Mouse (Mus musculus): Measurements from ENCODE around the gene D5Ertd579e. TPM values are rescaled to one million over a fixed set of nuclear protein-coding genes. Genes with fewer than 3 reads are reported as not detected.

Gene D5Ertd579e
- 21.9 and 25.3 TPM in 2 replicates for polyA plus RNA-seq (2015; fragmentation: Nextera tagmentation; extraction: Ambion mirVana)

DNA sequence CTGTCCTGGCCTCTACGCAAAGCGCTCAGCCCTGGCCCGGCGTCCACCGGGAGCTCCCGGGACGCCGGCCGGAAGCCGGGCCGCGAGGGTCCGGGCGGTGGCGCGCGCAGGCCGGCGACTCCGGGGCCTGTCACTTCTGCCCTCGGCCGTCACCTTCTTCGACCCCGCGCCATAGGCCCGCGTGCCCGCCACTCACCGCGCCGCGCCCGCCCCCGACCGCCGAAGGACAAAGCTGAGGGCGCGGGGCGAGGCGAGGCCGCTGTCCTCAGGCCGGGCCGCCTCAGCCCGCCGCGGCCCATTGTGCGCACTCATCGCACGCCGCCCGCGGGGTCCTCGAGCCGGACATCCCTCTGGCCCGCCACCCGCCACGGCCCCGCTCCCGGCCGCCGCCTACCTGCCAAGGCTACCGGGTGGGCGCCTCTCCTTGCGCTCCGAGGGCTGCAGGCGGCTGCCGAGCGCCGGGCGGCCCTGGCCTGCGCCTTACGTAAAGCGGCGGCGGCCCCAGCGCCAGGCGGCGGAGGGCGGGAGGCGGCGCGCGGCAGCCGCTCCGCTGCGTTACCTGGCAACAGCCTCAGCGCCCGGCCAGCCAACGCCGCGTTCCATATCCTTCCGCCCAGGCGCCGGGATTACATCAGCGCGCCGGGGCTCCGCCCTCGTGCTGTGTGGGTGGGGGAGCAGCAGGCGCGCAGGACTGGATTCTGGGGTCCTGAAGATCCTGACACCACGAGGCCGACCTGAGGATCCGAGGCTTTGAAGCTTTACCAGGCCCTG is at the start of gene D5Ertd579e:
TSS of gene D5Ertd579e (minus strand) at position 564 of the 771 bp plus-strand sequence.
- peak; percentile 89 for DNase-seq
- peak within 1 kb of the TSS; percentile 95 for H3K9ac ChIP-seq
- WGBS (ENCODE audit: insufficient replicate concordance), result under 1% methylated on average over 86 of the region's 104 CpGs
- peaks cover 16% of the 10 kb centered on the region for H3K36me3 ChIP-seq
- peak within 1 kb of the TSS; percentile 94 for H3K27ac ChIP-seq
- ATAC-seq (ENCODE audit: low read depth), result peak; percentile 89
- H3K4me1 ChIP-seq (replicated peaks), result peaks cover 76% of the 10 kb centered on the region
- H3K4me2 ChIP-seq, result peak within 1 kb of the TSS; percentile 91
- 0 out of 2 replicates have a peak, but pooled peaks cover 5% of the 10 kb centered on the region for H3K27me3 ChIP-seq
- H3K4me3 ChIP-seq (replicated peaks), result peak within 1 kb of the TSS; percentile 88
- no peaks in the 10 kb centered on the region for H3K9me3 ChIP-seq (replicated peaks)

DNA sequence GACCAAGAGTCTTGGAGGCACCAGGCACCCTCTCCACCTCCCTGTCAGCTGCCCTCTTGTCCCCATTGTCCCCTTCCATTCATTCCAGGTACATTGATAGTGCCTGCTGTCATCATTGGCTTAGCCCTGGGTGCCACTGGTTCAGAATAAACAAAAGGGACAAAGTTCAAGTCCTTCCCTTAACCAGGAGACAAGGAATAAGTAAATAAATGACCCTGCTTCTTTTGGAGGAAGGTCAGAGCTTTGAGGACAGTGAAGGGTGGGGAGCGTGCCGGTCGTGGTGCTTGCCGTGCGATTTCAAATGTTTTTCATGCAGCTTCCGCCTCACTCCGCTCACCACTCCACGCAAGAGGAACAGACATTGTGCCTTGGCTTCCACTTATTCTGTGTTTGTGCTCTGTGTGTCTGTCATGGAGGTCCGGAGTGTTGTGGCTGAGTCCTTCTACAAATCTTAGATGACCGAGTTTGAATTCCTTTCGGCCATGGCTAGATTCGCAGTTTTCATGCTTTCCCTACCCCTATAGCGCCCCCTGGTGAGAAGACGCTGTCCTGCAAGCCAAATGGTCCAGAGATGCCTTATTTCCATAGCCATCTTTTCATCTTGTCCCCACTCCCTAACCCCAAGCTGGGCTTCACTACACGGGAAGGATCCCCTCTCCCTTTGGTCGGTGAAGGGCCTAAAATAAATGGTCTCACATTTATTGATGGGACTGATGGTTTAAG is 46.5 kb upstream of the D5Ertd579e start:
- Histone ChIP-seq H3K4me3 (replicated peaks) (no peak overlapping the region), H3K4me1 (replicated peaks) (peaks cover 66% of the 10 kb centered on the region), H3K27ac (no peak overlapping the region), H3K36me3 (peaks cover 4% of the 10 kb centered on the region; the same call in 1 of the 2 replicates), H3K4me2 (peak overlapping the region; percentile 49), H3K9me3 (replicated peaks) (no peaks in the 10 kb centered on the region), H3K9ac (0 out of 2 replicates have a peak overlapping the region, but pooled peaks have one; percentile 23), H3K27me3 (peaks cover 8% of the 10 kb centered on the region)
- ATAC-seq (ENCODE audit: low read depth) (no peak), DNase-seq (peak; percentile 68)
- WGBS (ENCODE audit: insufficient replicate concordance), result 42% methylated on average over 16 of the region's 16 CpGs

DNA sequence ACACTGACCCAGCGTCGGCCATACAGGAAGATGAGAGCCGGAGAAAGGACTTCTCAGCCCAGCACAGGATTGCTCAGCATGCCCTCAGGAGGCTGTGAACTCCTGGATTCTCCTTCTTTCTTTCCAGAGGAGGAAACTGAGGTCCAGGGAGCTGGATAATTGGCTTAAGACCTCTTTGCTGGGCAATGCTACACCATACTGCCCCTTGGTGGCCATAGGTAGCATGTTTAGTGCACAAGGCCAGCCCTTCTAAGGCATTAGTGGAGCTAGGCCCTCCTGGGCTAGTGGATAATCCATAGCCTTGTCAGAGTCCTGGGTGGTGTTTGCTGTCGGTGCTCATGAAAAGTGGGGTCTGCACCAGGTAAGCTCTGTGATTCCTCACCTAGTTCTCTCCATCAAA is 44.0 kb upstream of the D5Ertd579e start:
- no peak overlapping the region for H3K4me3 ChIP-seq (replicated peaks)
- peak overlapping the region; percentile 98 for H3K27ac ChIP-seq
- no peaks in the 10 kb centered on the region for H3K36me3 ChIP-seq
- no peak for ATAC-seq (ENCODE audit: low read depth)
- H3K4me2 ChIP-seq, result no peak overlapping the region
- H3K9ac ChIP-seq, result peak overlapping the region; percentile 61
- no peaks in the 10 kb centered on the region for H3K9me3 ChIP-seq (replicated peaks)
- 53% methylated on average over 4 of the region's 4 CpGs for WGBS (ENCODE audit: insufficient replicate concordance)
- peaks cover 8% of the 10 kb centered on the region for H3K27me3 ChIP-seq
- H3K4me1 ChIP-seq (replicated peaks), result peaks cover 71% of the 10 kb centered on the region
- peak; percentile 55 for DNase-seq

GRCm38 (mm10) chr5:36738799-36739615 is 43.2 kb upstream of the D5Ertd579e start:
- WGBS (ENCODE audit: insufficient replicate concordance), result 67% methylated on average over 16 of the region's 16 CpGs
- peaks cover 78% of the 10 kb centered on the region for H3K4me1 ChIP-seq (replicated peaks)

DNA sequence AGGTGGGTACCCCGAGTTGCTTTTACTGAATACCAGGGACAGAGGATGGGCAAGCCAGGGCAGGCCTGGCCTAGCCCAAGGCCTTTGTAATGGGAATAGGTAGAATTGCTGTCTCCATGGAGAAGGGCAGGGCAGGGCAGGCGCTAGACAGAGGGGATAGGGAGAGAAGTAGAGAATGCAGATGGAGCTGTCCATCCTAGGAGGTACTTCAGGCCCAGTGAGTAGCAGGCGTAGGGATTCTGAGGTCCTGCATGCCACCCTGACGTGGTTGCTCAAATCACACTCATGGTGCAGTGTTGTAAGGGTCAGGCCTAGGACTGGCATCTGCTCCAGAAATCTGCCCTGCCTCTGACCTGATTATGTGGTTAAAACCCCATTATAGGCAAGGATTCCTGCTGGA is 41.9 kb upstream of the D5Ertd579e start:
- Histone ChIP-seq H3K36me3 (no peaks in the 10 kb centered on the region), H3K4me1 (replicated peaks) (peaks cover 90% of the 10 kb centered on the region), H3K4me2 (peak overlapping the region; percentile 75), H3K4me3 (replicated peaks) (no peak overlapping the region), H3K9me3 (replicated peaks) (no peaks in the 10 kb centered on the region), H3K27me3 (peaks cover 8% of the 10 kb centered on the region), H3K9ac (peak overlapping the region; percentile 68), H3K27ac (peak overlapping the region; percentile 98)
- WGBS (ENCODE audit: insufficient replicate concordance), result 67% methylated on average over 4 of the region's 4 CpGs
- DNase-seq (no peak), ATAC-seq (ENCODE audit: low read depth) (no peak)

More at GRCm38 (mm10) chr5:36738799-36739615, 43.2 kb upstream of the D5Ertd579e start:
- H3K9me3 ChIP-seq (replicated peaks), result no peaks in the 10 kb centered on the region
- H3K36me3 ChIP-seq, result no peaks in the 10 kb centered on the region
- no peak overlapping the region for H3K4me3 ChIP-seq (replicated peaks)
- H3K27ac ChIP-seq, result peak overlapping the region; percentile 98
- ATAC-seq (ENCODE audit: low read depth) (no peak), DNase-seq (no peak)
- H3K4me2 ChIP-seq, result peak overlapping the region; percentile 75
- peak overlapping the region; percentile 61 for H3K9ac ChIP-seq
- peaks cover 8% of the 10 kb centered on the region for H3K27me3 ChIP-seq

DNA sequence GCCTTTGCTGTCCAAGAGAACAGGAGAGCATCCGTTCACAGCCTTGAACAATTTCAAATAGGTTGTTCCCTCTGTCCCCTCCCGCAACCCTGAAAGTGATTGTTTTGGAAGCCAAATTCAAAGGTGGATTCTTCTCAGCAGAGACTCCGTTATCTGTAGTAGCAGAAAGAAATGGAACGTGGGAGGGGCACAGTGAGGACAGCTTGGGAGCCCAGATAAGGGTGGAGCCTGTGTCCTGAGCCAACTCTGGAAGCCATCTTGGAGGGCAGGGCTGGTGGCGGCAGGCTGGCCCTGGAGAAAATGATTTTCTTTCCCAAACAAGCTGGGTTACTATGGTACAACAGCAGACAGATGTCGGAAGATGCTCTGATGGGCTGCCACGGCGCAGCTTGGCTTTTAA is 40.2 kb upstream of the D5Ertd579e start:
- Histone ChIP-seq H3K4me1 (replicated peaks) (peaks cover 97% of the 10 kb centered on the region), H3K4me3 (replicated peaks) (peak overlapping the region; percentile 44), H3K4me2 (peak overlapping the region; percentile 75), H3K27ac (peak overlapping the region; percentile 98), H3K9me3 (replicated peaks) (no peaks in the 10 kb centered on the region), H3K9ac (peak overlapping the region; percentile 73), H3K27me3 (peaks cover 4% of the 10 kb centered on the region; the same call in 1 of the 2 replicates), H3K36me3 (no peaks in the 10 kb centered on the region)
- WGBS (ENCODE audit: insufficient replicate concordance), result 14% methylated on average over 8 of the region's 8 CpGs
- ATAC-seq (ENCODE audit: low read depth) (peak; percentile 81), DNase-seq (peak; percentile 94)

GRCm38 (mm10) chr5:36735106-36735505 is 39.3 kb upstream of the D5Ertd579e start:
- Histone ChIP-seq H3K9me3 (replicated peaks) (no peaks in the 10 kb centered on the region), H3K27me3 (no peaks in the 10 kb centered on the region), H3K9ac (peak overlapping the region; percentile 73), H3K4me2 (peak overlapping the region; percentile 75), H3K36me3 (no peaks in the 10 kb centered on the region), H3K4me1 (replicated peaks) (peaks cover 98% of the 10 kb centered on the region), H3K4me3 (replicated peaks) (peak overlapping the region; percentile 44), H3K27ac (peak overlapping the region; percentile 98)
- peak; percentile 22 for ATAC-seq (ENCODE audit: low read depth)
- 79% methylated on average over 6 of the region's 6 CpGs for WGBS (ENCODE audit: insufficient replicate concordance)
- no peak for DNase-seq

DNA sequence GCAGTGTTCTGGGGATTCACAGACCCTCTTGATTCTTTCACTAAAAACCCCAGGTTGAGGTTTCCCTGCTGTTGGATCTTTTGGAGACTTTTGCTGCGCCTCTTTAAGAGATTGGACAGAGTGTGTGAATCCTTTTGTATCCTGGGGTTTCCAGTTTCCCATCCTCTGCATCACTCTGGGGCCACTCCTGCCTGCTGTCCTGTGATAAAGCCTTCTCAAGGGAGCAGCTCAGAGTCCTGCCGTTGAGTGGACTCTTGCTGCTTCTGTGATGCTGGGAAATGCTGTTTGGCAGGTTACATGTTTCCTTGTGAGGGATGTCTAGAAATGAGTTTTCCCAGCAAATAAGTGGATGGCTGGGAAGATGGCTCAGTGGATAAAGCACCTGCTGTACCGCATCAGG is 37.6 kb upstream of the D5Ertd579e start:
- ATAC-seq (ENCODE audit: low read depth) (peak; percentile 74), DNase-seq (peak; percentile 72)
- 49% methylated on average over 3 of the region's 3 CpGs for WGBS (ENCODE audit: insufficient replicate concordance)
- Histone ChIP-seq H3K9ac (peak overlapping the region; percentile 71), H3K9me3 (replicated peaks) (no peaks in the 10 kb centered on the region), H3K27ac (peak overlapping the region; percentile 98), H3K4me1 (replicated peaks) (peaks cover 93% of the 10 kb centered on the region), H3K4me2 (peak overlapping the region; percentile 66), H3K4me3 (replicated peaks) (peak overlapping the region; percentile 46), H3K36me3 (no peaks in the 10 kb centered on the region), H3K27me3 (0 out of 2 replicates have a peak, but pooled peaks cover 3% of the 10 kb centered on the region)

DNA sequence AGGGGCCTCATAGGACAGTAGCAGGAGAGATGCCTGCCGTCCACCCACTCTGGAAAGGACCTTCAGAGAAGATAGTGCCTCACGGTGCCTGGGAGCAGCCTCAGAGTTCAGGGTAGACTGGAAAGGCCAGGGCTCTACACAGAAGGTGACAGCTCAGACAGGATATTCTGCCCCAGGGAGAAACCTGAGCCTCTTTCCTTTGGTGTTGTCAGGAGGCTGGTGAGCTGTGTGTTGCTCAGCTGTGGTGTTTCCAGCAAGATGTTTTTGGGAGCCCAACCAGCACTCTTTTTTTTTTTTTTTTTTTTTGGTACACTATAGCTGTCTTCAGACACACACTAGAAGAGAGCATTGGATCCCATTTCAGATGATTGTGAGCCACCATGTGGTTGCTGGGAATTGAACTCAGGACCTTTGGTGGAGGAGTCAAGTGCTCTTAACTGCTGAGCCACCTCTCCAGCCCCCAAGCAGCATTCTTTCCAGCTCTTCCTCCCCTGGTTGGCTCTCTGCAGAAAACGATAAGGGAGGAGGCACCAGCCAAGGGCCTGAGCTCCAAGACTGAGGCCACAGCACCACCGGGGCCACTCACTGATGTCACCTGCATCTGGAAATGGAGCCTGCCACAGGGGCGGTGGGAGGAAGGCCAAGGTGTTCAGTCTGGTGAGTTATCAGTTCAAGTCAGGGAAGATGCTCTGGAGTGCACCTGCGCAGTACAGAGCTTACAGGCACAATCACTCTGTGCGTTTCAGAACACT is 36.3 kb upstream of the D5Ertd579e start:
- Histone ChIP-seq H3K27me3 (0 out of 2 replicates have a peak, but pooled peaks cover 3% of the 10 kb centered on the region), H3K27ac (peak overlapping the region; percentile 98), H3K4me1 (replicated peaks) (peaks cover 90% of the 10 kb centered on the region), H3K9ac (peak overlapping the region; percentile 68), H3K36me3 (no peaks in the 10 kb centered on the region), H3K9me3 (replicated peaks) (no peaks in the 10 kb centered on the region), H3K4me2 (peak overlapping the region; percentile 66), H3K4me3 (replicated peaks) (peak overlapping the region; percentile 28)
- ATAC-seq (ENCODE audit: low read depth), result peak; percentile 76
- peak; percentile 69 for DNase-seq
- 48% methylated on average over 7 of the region's 7 CpGs for WGBS (ENCODE audit: insufficient replicate concordance)

DNA sequence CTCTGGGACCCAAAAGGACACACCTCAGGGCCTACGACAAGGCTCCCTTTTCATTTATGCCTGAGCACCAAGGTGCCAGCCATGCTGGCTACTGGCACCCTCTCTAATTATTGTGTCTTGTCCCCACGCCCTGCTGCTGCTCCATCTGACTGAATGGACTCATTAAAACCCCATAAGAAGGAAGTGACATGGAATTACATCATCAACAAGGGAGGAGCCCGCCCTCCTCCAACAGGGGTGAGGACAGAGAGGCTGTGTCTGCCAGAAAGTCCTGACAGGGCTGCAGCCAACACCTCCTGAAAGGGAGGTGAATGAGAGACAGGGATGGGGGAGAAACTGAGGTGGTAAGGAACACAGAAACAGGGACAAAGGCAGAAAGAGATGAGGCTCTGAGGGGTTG is 34.9 kb upstream of the D5Ertd579e start:
- Histone ChIP-seq H3K9ac (peak overlapping the region; percentile 68), H3K4me2 (peak overlapping the region; percentile 2; the same call in 1 of the 2 replicates), H3K4me1 (replicated peaks) (peaks cover 89% of the 10 kb centered on the region), H3K9me3 (replicated peaks) (no peaks in the 10 kb centered on the region), H3K27me3 (0 out of 2 replicates have a peak, but pooled peaks cover 3% of the 10 kb centered on the region), H3K36me3 (no peaks in the 10 kb centered on the region), H3K27ac (peak overlapping the region; percentile 98), H3K4me3 (replicated peaks) (no peak overlapping the region)
- no peak for ATAC-seq (ENCODE audit: low read depth)
- no peak for DNase-seq
- WGBS (ENCODE audit: insufficient replicate concordance), result 65% methylated on average over 3 of the region's 3 CpGs

Data from liver, embryonic 13.5 days (tissue).